In the genomic region with DNA sequence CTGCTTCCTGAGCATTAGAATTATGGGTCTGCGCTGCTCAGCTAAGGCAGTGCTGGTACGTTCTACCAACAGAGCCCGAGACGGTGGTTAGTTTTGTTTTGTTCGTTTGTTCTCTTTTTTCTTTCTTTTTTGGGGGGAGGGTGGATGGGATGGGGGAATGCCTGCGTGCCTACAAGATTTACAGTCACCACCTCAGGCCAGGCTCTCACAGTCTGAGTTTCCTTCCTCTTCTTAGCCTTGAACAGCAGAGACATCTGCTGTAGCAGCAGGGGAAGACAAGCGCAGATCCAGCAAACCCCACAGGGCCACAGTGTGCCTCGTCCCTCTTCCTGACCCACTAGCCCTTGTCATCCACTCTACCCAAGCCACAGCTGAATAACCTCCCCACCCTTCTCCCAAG, we compare ENCODE assay signal across 11 mouse cellular contexts. TPM values are rescaled to one million over a fixed set of nuclear protein-coding genes. Genes with fewer than 3 reads are reported as not detected.
DNase-seq lines count a peak whose midpoint lies in the region; ATAC-seq and TF ChIP-seq lines count a peak whose summit lies in the region.
"Had no signal": no experiment of that assay in that cellular context is flagged by ENCODE, and none has a peak within 500 bp of the region (broad histone marks: within the 10 kb centered on the region; RNA-seq: fewer than 3 reads in every experiment).

No protein-coding gene starts in this region.

- WGBS in liver, adult 2 months: 88% methylated on average over 8 of the region's 8 CpGs
- WGBS in liver, embryonic 11.5 days: 51% methylated on average over 8 of the region's 8 CpGs
- 34% methylated on average over 8 of the region's 8 CpGs for WGBS in liver, postnatal 0 days (ENCODE audit: insufficient replicate concordance)

- H3K4me1 ChIP-seq in liver, adult 2 months (ENCODE audit: control insufficient read depth, insufficient read depth, low read length): peaks cover 33% of the 10 kb centered on the region
- H3K4me1 ChIP-seq in liver, embryonic 11.5 days (replicated peaks; ENCODE audit: control insufficient read depth, insufficient read depth, low read length): peaks cover 10% of the 10 kb centered on the region
- H3K4me1 ChIP-seq in liver, postnatal 0 days (ENCODE audit: insufficient read depth): peaks cover 27% of the 10 kb centered on the region
- H3K4me1 ChIP-seq: embryonic facial prominence, embryonic 13.5 days; heart, embryonic 13.5 days; limb, embryonic 13.5 days had no signal

- peak; percentile 21 for DNase-seq in liver, adult 2 months (ENCODE audit: extremely low read depth, low read depth, low spot score)
- DNase-seq in liver, embryonic 11.5 days (ENCODE audit: low spot score): no peak
- DNase-seq in ZHBTc4 (ENCODE audit: low read depth, low spot score): peak; percentile 23
- no peak for DNase-seq in liver, postnatal 0 days
- DNase-seq in thymus, postnatal 0 days (ENCODE audit: low spot score): peak; percentile 68
- no peak for DNase-seq in layer of hippocampus, postnatal 25 days (ENCODE audit: extremely low spot score in 1 of 2, low spot score in 1 of 2)
- DNase-seq in urinary bladder, adult 2 months (ENCODE audit: low spot score): no peak
- DNase-seq in right cerebral cortex, postnatal 25 days: no peak

- TF ChIP-seq EP300 in liver, postnatal 0 days (IDR thresholded peaks at IDR 0.05; ENCODE audit: low read depth): no peak

- H3K27ac ChIP-seq in liver, adult 2 months (replicated peaks; ENCODE audit: insufficient read depth, low read depth, low read length): no peak overlapping the region
- H3K27ac ChIP-seq in liver, embryonic 11.5 days (ENCODE audit: low read depth, low read length): no peak overlapping the region
- H3K27ac ChIP-seq in liver, postnatal 0 days (ENCODE audit: low read depth): peak overlapping the region; percentile 72
- H3K27ac ChIP-seq: embryonic facial prominence, embryonic 13.5 days; heart, embryonic 13.5 days; limb, embryonic 13.5 days had no signal

- peaks cover 44% of the 10 kb centered on the region for H3K79me2 ChIP-seq in liver, adult 2 months (ENCODE audit: control insufficient read depth, insufficient read depth, low read length)

- no peaks in the 10 kb centered on the region for H3K9me3 ChIP-seq in liver, embryonic 11.5 days (ENCODE audit: control insufficient read depth, low read length)
- H3K9me3 ChIP-seq in liver, postnatal 0 days (ENCODE audit: low read length): no peaks in the 10 kb centered on the region
- H3K9me3 ChIP-seq: embryonic facial prominence, embryonic 13.5 days; heart, embryonic 13.5 days; limb, embryonic 13.5 days had no signal

- H3K9ac ChIP-seq in liver, adult 2 months (ENCODE audit: low read depth, low read length): no peak overlapping the region
- H3K9ac ChIP-seq in liver, embryonic 11.5 days (ENCODE audit: low read depth, low read length): no peak overlapping the region
- 0 out of 2 replicates have a peak overlapping the region, but pooled peaks have one; percentile 19 for H3K9ac ChIP-seq in liver, postnatal 0 days (replicated peaks)
- H3K9ac ChIP-seq: embryonic facial prominence, embryonic 13.5 days; heart, embryonic 13.5 days; limb, embryonic 13.5 days had no signal

- H3K27me3 ChIP-seq in liver, adult 2 months (ENCODE audit: control insufficient read depth, insufficient read depth, low read length): no peaks in the 10 kb centered on the region
- H3K27me3 ChIP-seq in liver, embryonic 11.5 days (replicated peaks; ENCODE audit: control insufficient read depth, insufficient read depth, low read length): no peaks in the 10 kb centered on the region
- no peaks in the 10 kb centered on the region for H3K27me3 ChIP-seq in liver, postnatal 0 days (ENCODE audit: insufficient read depth, low read length)
- H3K27me3 ChIP-seq: embryonic facial prominence, embryonic 13.5 days; heart, embryonic 13.5 days; limb, embryonic 13.5 days had no signal

- no peak overlapping the region for H3K4me2 ChIP-seq in liver, embryonic 11.5 days
- H3K4me2 ChIP-seq in liver, postnatal 0 days (ENCODE audit: low read depth, low read length): peak overlapping the region; percentile 55
- H3K4me2 ChIP-seq: embryonic facial prominence, embryonic 13.5 days; heart, embryonic 13.5 days; limb, embryonic 13.5 days had no signal

- TF ChIP-seq CTCF in liver, adult 2 months (IDR thresholded peaks at IDR 0.05; ENCODE audit: low read depth, low read length): 0 out of 2 replicates have a peak, but pooled peaks have one; percentile 13
- TF ChIP-seq CTCF in liver, postnatal 0 days (IDR thresholded peaks at IDR 0.05; ENCODE audit: low read depth): peak; percentile 59

- no peak overlapping the region for H3K4me3 ChIP-seq in liver, adult 2 months (ENCODE audit: insufficient read depth, low read depth, low read length)
- no peak overlapping the region for H3K4me3 ChIP-seq in liver, embryonic 11.5 days (ENCODE audit: low read depth, low read length)
- H3K4me3 ChIP-seq in liver, postnatal 0 days (ENCODE audit: low read depth, low read length): no peak overlapping the region
- H3K4me3 ChIP-seq: embryonic facial prominence, embryonic 13.5 days; heart, embryonic 13.5 days; limb, embryonic 13.5 days had no signal

- no peak for TF ChIP-seq POLR2A in liver, adult 2 months (IDR thresholded peaks at IDR 0.05; ENCODE audit: extremely low read depth, insufficient read depth, low read length)

- ATAC-seq in liver, embryonic 11.5 days (replicated peaks; ENCODE audit: low FRiP score): no peak; the same call in 1 of the 2 replicates
- ATAC-seq in liver, postnatal 0 days: no peak

- H3K36me3 ChIP-seq in liver, adult 2 months (ENCODE audit: control insufficient read depth, insufficient read depth, low read length): no peaks in the 10 kb centered on the region
- peaks cover 2% of the 10 kb centered on the region; the same call in 1 of the 2 replicates for H3K36me3 ChIP-seq in liver, embryonic 11.5 days (ENCODE audit: control insufficient read depth, insufficient read depth, low read length)
- H3K36me3 ChIP-seq in liver, postnatal 0 days (replicated peaks; ENCODE audit: insufficient read depth, low read length): peaks cover 3% of the 10 kb centered on the region; the same call in 1 of the 2 replicates
- H3K36me3 ChIP-seq: embryonic facial prominence, embryonic 13.5 days; heart, embryonic 13.5 days; limb, embryonic 13.5 days had no signal

RNA-seq across cellular contexts. Expression of a gene that starts 7.5 kb away (rescaled TPM):
- 273 and 293 TPM in 2 replicates for total RNA-seq in liver, adult 2 months (2014; rRNA removed)
- 521 and 573 TPM in 2 replicates for polyA plus RNA-seq in liver, adult 2 months (2012; rRNA removed)
- 34.2 and 35.5 TPM in 2 replicates for polyA plus RNA-seq in liver, embryonic 11.5 days (2014; fragmentation: Nextera tagmentation; extraction: Ambion mirVana)
- 106 and 123 TPM in 2 replicates for polyA plus RNA-seq in liver, postnatal 0 days (2015; fragmentation: Nextera tagmentation; extraction: Ambion mirVana)
- 63.8 and 69.1 TPM in 2 replicates for polyA plus RNA-seq in thymus, postnatal 0 days (2015; fragmentation: Nextera tagmentation; extraction: Ambion mirVana)
- 10 to 100 TPM; 40.1 to 45.5 TPM for total RNA-seq in layer of hippocampus, postnatal 25 days (2021)
- polyA plus RNA-seq in urinary bladder, adult 2 months (2012; rRNA removed): 90.1 and 102 TPM in 2 replicates

RNA-seq across cellular contexts. Expression of a gene that starts 7.7 kb away (rescaled TPM):
- total RNA-seq in liver, adult 2 months (2014; rRNA removed): 30.4 and 32.1 TPM in 2 replicates
- polyA plus RNA-seq in liver, adult 2 months (2012; rRNA removed): 70.3 and 75.1 TPM in 2 replicates
- polyA plus RNA-seq in liver, embryonic 11.5 days (2014; fragmentation: Nextera tagmentation; extraction: Ambion mirVana): 125 and 139 TPM in 2 replicates
- polyA plus RNA-seq in liver, postnatal 0 days (2015; fragmentation: Nextera tagmentation; extraction: Ambion mirVana): 44.5 and 49.2 TPM in 2 replicates
- 146 and 147 TPM in 2 replicates for polyA plus RNA-seq in thymus, postnatal 0 days (2015; fragmentation: Nextera tagmentation; extraction: Ambion mirVana)
- total RNA-seq in layer of hippocampus, postnatal 25 days (2021): 10 to 100 TPM; 26.4 to 30.5 TPM
- 50.4 and 64.6 TPM in 2 replicates for polyA plus RNA-seq in urinary bladder, adult 2 months (2012; rRNA removed)

RNA-seq across cellular contexts. Expression of a gene that starts 23.7 kb away (rescaled TPM):
- not detected in 2 replicates for total RNA-seq in liver, adult 2 months (2014; rRNA removed)
- polyA plus RNA-seq in liver, adult 2 months (2012; rRNA removed): not detected in 2 replicates
- polyA plus RNA-seq in liver, embryonic 11.5 days (2014; fragmentation: Nextera tagmentation; extraction: Ambion mirVana): 2.5 and 3.3 TPM in 2 replicates
- 0.58 and 0.76 TPM in 2 replicates for polyA plus RNA-seq in liver, postnatal 0 days (2015; fragmentation: Nextera tagmentation; extraction: Ambion mirVana)
- polyA plus RNA-seq in thymus, postnatal 0 days (2015; fragmentation: Nextera tagmentation; extraction: Ambion mirVana): 4.0 and 6.3 TPM in 2 replicates
- 10 to 100 TPM; 12.7 to 16.5 TPM for total RNA-seq in layer of hippocampus, postnatal 25 days (2021)
- polyA plus RNA-seq in urinary bladder, adult 2 months (2012; rRNA removed): 1.1 and 1.3 TPM in 2 replicates

RNA-seq across cellular contexts. Expression of a gene that starts 24.8 kb away (rescaled TPM):
- total RNA-seq in liver, adult 2 months (2014; rRNA removed): 0.46 and 0.67 TPM in 2 replicates
- 0.90 and 1.1 TPM in 2 replicates for polyA plus RNA-seq in liver, adult 2 months (2012; rRNA removed)
- 2.3 and 3.1 TPM in 2 replicates for polyA plus RNA-seq in liver, embryonic 11.5 days (2014; fragmentation: Nextera tagmentation; extraction: Ambion mirVana)
- polyA plus RNA-seq in liver, postnatal 0 days (2015; fragmentation: Nextera tagmentation; extraction: Ambion mirVana): 3.7 and 4.1 TPM in 2 replicates
- 13.1 and 13.4 TPM in 2 replicates for polyA plus RNA-seq in thymus, postnatal 0 days (2015; fragmentation: Nextera tagmentation; extraction: Ambion mirVana)
- total RNA-seq in layer of hippocampus, postnatal 25 days (2021): 1 to 10 TPM; 2.0 to 2.3 TPM
- 13.2 and 14.1 TPM in 2 replicates for polyA plus RNA-seq in urinary bladder, adult 2 months (2012; rRNA removed)

RNA-seq across cellular contexts. Expression of a gene that starts 29.3 kb away (rescaled TPM):
- 4.2 and 6.8 TPM in 2 replicates for total RNA-seq in liver, adult 2 months (2014; rRNA removed)
- 21.0 and 22.5 TPM in 2 replicates for polyA plus RNA-seq in liver, adult 2 months (2012; rRNA removed)
- 38.2 and 40.9 TPM in 2 replicates for polyA plus RNA-seq in liver, embryonic 11.5 days (2014; fragmentation: Nextera tagmentation; extraction: Ambion mirVana)
- polyA plus RNA-seq in liver, postnatal 0 days (2015; fragmentation: Nextera tagmentation; extraction: Ambion mirVana): 15.0 and 16.0 TPM in 2 replicates
- polyA plus RNA-seq in thymus, postnatal 0 days (2015; fragmentation: Nextera tagmentation; extraction: Ambion mirVana): 67.9 and 68.3 TPM in 2 replicates
- 10 to 100 TPM; 25.2 to 25.7 TPM for total RNA-seq in layer of hippocampus, postnatal 25 days (2021)
- polyA plus RNA-seq in urinary bladder, adult 2 months (2012; rRNA removed): 25.6 TPM in 2 replicates

Comparison
In these comparisons a context has a peak if more than half of its experiments do, and no peak if none do; other contexts are left out.
1. DNase-seq: peak in liver, adult 2 months (single experiment), ZHBTc4 (single experiment) and thymus, postnatal 0 days (single experiment); none in liver, embryonic 11.5 days (single experiment), liver, postnatal 0 days (single experiment), layer of hippocampus, postnatal 25 days (0 of 2), urinary bladder, adult 2 months (single experiment) and right cerebral cortex, postnatal 25 days (single experiment).